In the genomic region with DNA sequence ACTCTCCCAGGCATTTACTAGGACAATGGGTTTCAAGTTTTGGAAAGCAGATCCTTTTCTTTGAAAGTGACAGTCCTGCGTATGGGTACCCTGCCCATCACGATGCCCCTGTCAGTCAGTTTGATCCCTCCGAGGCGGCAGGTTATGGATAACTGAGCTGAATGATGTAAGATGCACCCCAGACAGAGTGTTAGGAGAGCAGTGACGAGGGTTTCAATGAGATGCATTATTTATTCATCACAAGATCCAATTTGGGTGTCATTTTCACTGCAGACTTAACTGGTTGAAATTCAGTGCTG, we compare ENCODE assay signal across 16 mouse cellular contexts.
A peak's percentile ranks its signal among the peaks of the same experiment; 100 is the strongest.
DNase-seq lines count a peak whose midpoint lies in the region; ATAC-seq and TF ChIP-seq lines count a peak whose summit lies in the region.
"Had no signal": no experiment of that assay in that cellular context is flagged by ENCODE, and none has a peak within 500 bp of the region (broad histone marks: within the 10 kb centered on the region; RNA-seq: fewer than 3 reads in every experiment).

No protein-coding gene starts in this region.

- H3K27me3 ChIP-seq in hindbrain, embryonic 11.5 days (ENCODE audit: control insufficient read depth, insufficient read depth, low read length) = no peaks in the 10 kb centered on the region
- H3K27me3 ChIP-seq in hindbrain, embryonic 10.5 days (ENCODE audit: insufficient read depth, poor library complexity, severe bottlenecking) = no peaks in the 10 kb centered on the region
- no peaks in the 10 kb centered on the region for H3K27me3 ChIP-seq in forebrain, embryonic 12.5 days
- H3K27me3 ChIP-seq in forebrain, postnatal 0 days (ENCODE audit: insufficient read depth, low read length) = no peaks in the 10 kb centered on the region
- no peaks in the 10 kb centered on the region for H3K27me3 ChIP-seq in midbrain, embryonic 14.5 days (ENCODE audit: control insufficient read depth, insufficient read depth, low read length)
- H3K27me3 ChIP-seq: heart, embryonic 13.5 days; limb, embryonic 13.5 days had no signal

- no peak for TF ChIP-seq CTCF in forebrain, postnatal 0 days (IDR thresholded peaks at IDR 0.05; ENCODE audit: low read depth)

- no peak overlapping the region for H3K9ac ChIP-seq in hindbrain, embryonic 11.5 days (ENCODE audit: low read depth, low read length)
- H3K9ac ChIP-seq in forebrain, embryonic 12.5 days = no peak overlapping the region
- peak overlapping the region; percentile 40 for H3K9ac ChIP-seq in forebrain, postnatal 0 days
- no peak overlapping the region for H3K9ac ChIP-seq in midbrain, embryonic 14.5 days (replicated peaks; ENCODE audit: low read length)
- H3K9ac ChIP-seq: heart, embryonic 13.5 days; limb, embryonic 13.5 days had no signal

- no peaks in the 10 kb centered on the region for H3K9me3 ChIP-seq in hindbrain, embryonic 11.5 days (ENCODE audit: control insufficient read depth, low read length)
- no peaks in the 10 kb centered on the region; the same call in 1 of the 2 replicates for H3K9me3 ChIP-seq in hindbrain, embryonic 10.5 days
- H3K9me3 ChIP-seq in forebrain, embryonic 12.5 days = no peaks in the 10 kb centered on the region
- H3K9me3 ChIP-seq in forebrain, postnatal 0 days (ENCODE audit: low read length) = no peaks in the 10 kb centered on the region
- no peaks in the 10 kb centered on the region for H3K9me3 ChIP-seq in midbrain, embryonic 14.5 days (ENCODE audit: control insufficient read depth, low read length)
- H3K9me3 ChIP-seq: heart, embryonic 13.5 days; limb, embryonic 13.5 days had no signal

- no peaks in the 10 kb centered on the region for H3K4me1 ChIP-seq in hindbrain, embryonic 11.5 days (replicated peaks; ENCODE audit: control insufficient read depth, insufficient read depth, low read length)
- H3K4me1 ChIP-seq in hindbrain, embryonic 10.5 days (replicated peaks) = 0 out of 2 replicates have a peak, but pooled peaks cover 7% of the 10 kb centered on the region
- H3K4me1 ChIP-seq in forebrain, embryonic 12.5 days = peaks cover 9% of the 10 kb centered on the region
- peaks cover 7% of the 10 kb centered on the region for H3K4me1 ChIP-seq in forebrain, postnatal 0 days (ENCODE audit: insufficient read depth)
- H3K4me1 ChIP-seq in midbrain, embryonic 14.5 days (ENCODE audit: control insufficient read depth, insufficient read depth, low read length) = 0 out of 2 replicates have a peak, but pooled peaks cover 6% of the 10 kb centered on the region
- H3K4me1 ChIP-seq: limb, embryonic 13.5 days had no signal

- no peak overlapping the region for H3K4me3 ChIP-seq in hindbrain, embryonic 11.5 days (ENCODE audit: low read depth, low read length)
- H3K4me3 ChIP-seq in hindbrain, embryonic 10.5 days = no peak overlapping the region
- H3K4me3 ChIP-seq in forebrain, embryonic 12.5 days (replicated peaks) = no peak overlapping the region
- H3K4me3 ChIP-seq in forebrain, postnatal 0 days (ENCODE audit: low read depth, low read length) = peak overlapping the region; percentile 25
- no peak overlapping the region for H3K4me3 ChIP-seq in midbrain, embryonic 14.5 days (replicated peaks; ENCODE audit: low read depth, low read length)
- H3K4me3 ChIP-seq: heart, embryonic 13.5 days; limb, embryonic 13.5 days had no signal

- 57% methylated on average over 5 of the region's 5 CpGs for WGBS in hindbrain, embryonic 11.5 days
- WGBS in hindbrain, embryonic 10.5 days = 58% methylated on average over 5 of the region's 5 CpGs
- 40% methylated on average over 5 of the region's 5 CpGs for WGBS in forebrain, embryonic 12.5 days
- WGBS in forebrain, postnatal 0 days = 19% methylated on average over 5 of the region's 5 CpGs
- WGBS in midbrain, embryonic 14.5 days = 15% methylated on average over 5 of the region's 5 CpGs

- peak; percentile 87 for ATAC-seq in hindbrain, embryonic 11.5 days (ENCODE audit: low FRiP score)
- 0 out of 2 replicates have a peak, but pooled peaks have one; percentile 53 for ATAC-seq in forebrain, embryonic 12.5 days (ENCODE audit: low FRiP score)
- peak; percentile 79 for ATAC-seq in forebrain, postnatal 0 days
- peak; percentile 75 for ATAC-seq in midbrain, embryonic 14.5 days (ENCODE audit: low FRiP score, low TSS enrichment)
- ATAC-seq in CD4-positive, CD25-positive, alpha-beta regulatory T cell, adult 4 months = no peak

- no peak overlapping the region for H3K4me2 ChIP-seq in hindbrain, embryonic 11.5 days (replicated peaks; ENCODE audit: low read depth, low read length)
- H3K4me2 ChIP-seq in forebrain, embryonic 12.5 days = peak overlapping the region; percentile 30
- H3K4me2 ChIP-seq in forebrain, postnatal 0 days (ENCODE audit: low read depth) = peak overlapping the region; percentile 44
- H3K4me2 ChIP-seq in midbrain, embryonic 14.5 days (ENCODE audit: low read length) = peak overlapping the region; percentile 37
- H3K4me2 ChIP-seq: heart, embryonic 13.5 days; limb, embryonic 13.5 days had no signal

- no peak overlapping the region for H3K27ac ChIP-seq in hindbrain, embryonic 11.5 days (ENCODE audit: low read depth, low read length)
- no peak overlapping the region for H3K27ac ChIP-seq in hindbrain, embryonic 10.5 days
- H3K27ac ChIP-seq in forebrain, embryonic 12.5 days = no peak overlapping the region
- H3K27ac ChIP-seq in forebrain, postnatal 0 days (ENCODE audit: low read depth, low read length) = peak overlapping the region; percentile 54; the same call in 1 of the 2 replicates
- peak overlapping the region; percentile 32; the same call in 1 of the 2 replicates for H3K27ac ChIP-seq in midbrain, embryonic 14.5 days (replicated peaks; ENCODE audit: low read depth, low read length)
- H3K27ac ChIP-seq: heart, embryonic 13.5 days; limb, embryonic 13.5 days had no signal

- H3K36me3 ChIP-seq in hindbrain, embryonic 11.5 days (ENCODE audit: control insufficient read depth, insufficient read depth, low read length) = no peaks in the 10 kb centered on the region
- H3K36me3 ChIP-seq in hindbrain, embryonic 10.5 days = no peaks in the 10 kb centered on the region
- no peaks in the 10 kb centered on the region for H3K36me3 ChIP-seq in forebrain, embryonic 12.5 days (replicated peaks)
- no peaks in the 10 kb centered on the region for H3K36me3 ChIP-seq in forebrain, postnatal 0 days (ENCODE audit: insufficient read depth)
- H3K36me3 ChIP-seq in midbrain, embryonic 14.5 days (ENCODE audit: control insufficient read depth, insufficient read depth, low read length) = no peaks in the 10 kb centered on the region
- H3K36me3 ChIP-seq: heart, embryonic 13.5 days; limb, embryonic 13.5 days had no signal

- DNase-seq in hindbrain, embryonic 11.5 days (ENCODE audit: low spot score) = peak; percentile 18
- no peak for DNase-seq in hindbrain, embryonic 10.5 days (ENCODE audit: low spot score)
- DNase-seq in forebrain, postnatal 0 days = peak; percentile 57
- DNase-seq in midbrain, embryonic 14.5 days = peak; percentile 63
- DNase-seq in ovary, postnatal 36 days (ENCODE audit: low spot score) = no peak
- DNase-seq: adrenal gland, adult 8-10 months; embryo, embryonic 11 days; kidney, adult 2 months; kidney, postnatal 4 days; layer of hippocampus, postnatal 36 days; lung, postnatal 14 days; thymus, adult 2 months had no signal

Comparison
In these comparisons a context has a peak if more than half of its experiments do, and no peak if none do; other contexts are left out.
1. DNase-seq: peak in hindbrain, embryonic 11.5 days (single experiment), forebrain, postnatal 0 days (single experiment) and midbrain, embryonic 14.5 days (single experiment); none in hindbrain, embryonic 10.5 days (single experiment) and ovary, postnatal 36 days (single experiment).
2. H3K27ac ChIP-seq: peak in forebrain, postnatal 0 days (single experiment) and midbrain, embryonic 14.5 days (single experiment); none in hindbrain, embryonic 11.5 days (single experiment), hindbrain, embryonic 10.5 days (single experiment) and forebrain, embryonic 12.5 days (single experiment).